Mouse (Mus musculus) urinary bladder, adult 2 months (tissue): Measurements from ENCODE around the gene Pkig. TPM values are rescaled to one million over a fixed set of nuclear protein-coding genes. Genes with fewer than 3 reads are reported as not detected.
"Not testable (repeated sequence)": the region's sequence is repeated elsewhere in the genome, so short reads cannot be mapped to it uniquely, and the experiment has no call there.

Experiments
- DNase-seq: peaks from one replicate; pipeline ENCODE4 v3.0.0; 2022; ENCODE audit warnings: low spot score
- polyA plus RNA-seq: library from polyadenylated mRNA; depleted of rRNA; stranded (reverse); fragments of >200 nt; gene quantifications from 2 replicates; pipeline ENCODE4 v1.2.3, GENCODE M21; 2012

The Pkig gene
- polyA plus RNA-seq, 1 experiment: 83.9 TPM

DNA sequence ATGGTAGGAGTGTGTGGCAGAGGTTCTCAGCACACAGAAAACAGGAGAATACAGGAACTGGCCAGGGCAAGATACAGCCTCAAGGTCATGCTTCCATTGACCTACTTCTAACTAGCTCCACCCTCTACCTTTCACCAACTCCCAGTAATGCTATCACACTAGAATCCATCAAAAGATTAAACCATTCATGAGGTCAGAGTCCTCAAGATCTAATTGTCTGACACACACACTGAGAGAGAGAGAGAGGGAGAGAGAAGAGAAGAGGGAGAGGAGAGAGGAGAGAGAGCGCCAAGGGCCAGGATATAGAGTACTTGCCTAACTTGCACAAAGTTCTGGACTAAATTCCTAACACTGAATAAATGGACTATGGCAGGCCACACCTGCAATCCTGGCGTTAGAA is 24.2 kb downstream of the Pkig start:
- no peak for DNase-seq

DNA sequence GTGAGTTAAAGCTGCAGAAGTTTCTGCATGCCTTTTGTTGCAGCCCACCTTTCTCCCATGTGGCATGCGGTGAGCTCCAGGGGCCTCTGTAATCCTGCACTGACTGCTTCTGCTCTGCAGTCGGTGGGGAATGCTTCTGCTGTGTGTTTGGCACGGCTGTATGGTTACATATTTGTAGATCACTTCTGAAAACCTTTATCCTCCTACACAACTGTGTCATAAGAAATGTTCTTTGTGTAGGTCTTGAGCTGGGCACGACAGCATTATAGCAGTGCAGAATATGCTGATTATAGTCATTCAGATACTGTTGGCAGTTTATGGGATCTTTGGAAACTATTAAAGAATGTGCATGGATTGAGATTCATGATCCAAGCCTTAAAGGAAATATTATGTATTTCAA is 27.1 kb downstream of the Pkig start:
- no peak for DNase-seq

DNA sequence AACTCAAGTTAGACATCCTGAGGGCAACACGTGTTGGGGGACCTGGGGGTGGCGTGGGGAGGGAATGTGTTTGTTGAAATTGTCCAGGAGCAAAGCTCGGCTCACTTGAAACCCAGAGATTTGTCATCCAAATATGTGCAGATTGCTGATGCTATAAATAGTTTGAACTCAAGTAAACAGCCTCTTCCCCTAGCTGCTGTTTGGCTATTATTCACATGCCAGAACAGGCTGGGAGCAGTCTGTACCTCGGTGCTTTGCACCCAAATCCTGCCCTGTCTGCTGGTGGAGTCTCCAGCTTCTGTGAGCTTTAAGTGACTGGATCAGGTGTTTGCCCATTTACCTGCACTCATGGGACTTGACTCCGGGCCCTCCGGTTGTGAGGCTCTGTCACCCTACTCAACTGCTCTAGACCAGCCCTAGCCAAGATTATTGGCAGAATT is 27.6 kb downstream of the Pkig start:
- peak; percentile 45 for DNase-seq

DNA sequence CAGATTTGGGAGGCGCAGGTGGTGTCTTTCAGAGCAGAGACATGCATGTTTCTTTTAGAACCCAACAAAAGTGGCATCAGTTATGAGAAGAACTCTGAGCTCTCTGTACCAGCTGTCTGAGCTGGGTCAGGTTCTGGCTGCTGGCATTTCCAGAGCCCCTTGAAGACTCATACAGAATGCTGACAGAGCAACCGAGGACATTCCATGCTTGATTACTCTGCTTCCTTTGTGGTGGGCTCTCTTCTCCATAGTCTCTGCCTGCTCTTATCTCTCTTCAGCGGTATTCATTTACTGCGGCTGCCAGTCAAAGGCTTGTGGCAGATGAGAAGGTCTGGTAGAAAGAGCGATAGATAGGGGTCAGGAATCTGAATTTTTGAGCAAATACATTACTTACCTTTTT is 28.0 kb downstream of the Pkig start:
- no peak for DNase-seq

DNA sequence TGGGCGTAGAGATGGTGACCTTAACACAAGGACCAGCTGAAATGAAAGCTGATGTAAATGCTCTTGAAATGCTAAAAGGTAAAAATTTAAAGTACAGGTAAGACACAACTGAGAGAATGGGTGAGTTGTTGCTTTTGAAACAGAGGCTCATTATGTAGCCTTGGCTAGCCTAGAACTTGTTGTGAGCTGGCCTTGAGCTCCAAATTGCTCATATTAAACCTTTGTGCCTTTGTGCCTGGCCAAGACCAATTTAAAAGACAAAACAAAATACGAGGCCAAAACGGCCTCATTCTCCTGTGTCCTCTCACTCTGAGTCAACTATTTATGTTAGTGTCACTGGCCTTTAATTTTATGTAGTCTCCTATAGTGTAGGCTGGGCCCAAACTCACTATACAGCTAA is 28.7 kb downstream of the Pkig start:
- DNase-seq: no peak

DNA sequence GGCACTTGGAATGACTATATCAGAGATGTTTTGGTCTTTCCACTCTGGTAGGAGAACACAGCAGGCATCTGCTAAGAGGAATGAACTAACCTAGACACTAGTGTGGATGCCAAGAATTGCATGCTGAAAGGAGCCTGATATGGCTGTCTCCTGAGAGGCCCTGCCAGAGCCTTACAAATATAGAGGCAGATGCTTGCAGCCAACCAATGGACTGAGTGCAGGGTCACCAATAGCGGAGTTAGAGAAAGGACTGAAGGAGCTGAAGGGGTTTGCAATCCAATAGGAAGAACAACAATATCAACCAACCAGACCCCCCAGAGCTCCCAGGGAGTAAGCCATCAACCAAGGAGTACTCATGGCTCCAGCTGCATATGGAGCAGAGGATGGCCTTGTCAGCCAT is 30.2 kb downstream of the Pkig start:
- DNase-seq: not testable (repeated sequence)

DNA sequence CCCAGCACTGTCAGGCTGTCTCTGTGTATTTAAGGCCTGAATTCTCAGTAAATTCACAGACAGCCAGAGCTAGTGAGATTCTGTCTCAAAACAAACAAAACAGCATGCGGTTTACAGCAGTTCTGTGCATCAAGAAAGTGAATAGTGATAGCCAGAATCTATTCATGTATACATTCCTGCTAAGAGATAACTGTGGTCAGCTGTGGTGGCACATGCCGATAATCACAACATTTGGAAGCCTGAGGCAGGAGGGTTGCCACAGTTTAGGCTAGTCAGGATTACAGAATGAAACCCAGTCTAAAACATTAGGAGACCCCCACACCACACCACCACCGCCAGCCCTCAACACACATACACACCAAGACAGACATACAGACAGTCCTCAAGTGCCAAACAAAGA is 31.6 kb downstream of the Pkig start:
- DNase-seq: no peak

DNA sequence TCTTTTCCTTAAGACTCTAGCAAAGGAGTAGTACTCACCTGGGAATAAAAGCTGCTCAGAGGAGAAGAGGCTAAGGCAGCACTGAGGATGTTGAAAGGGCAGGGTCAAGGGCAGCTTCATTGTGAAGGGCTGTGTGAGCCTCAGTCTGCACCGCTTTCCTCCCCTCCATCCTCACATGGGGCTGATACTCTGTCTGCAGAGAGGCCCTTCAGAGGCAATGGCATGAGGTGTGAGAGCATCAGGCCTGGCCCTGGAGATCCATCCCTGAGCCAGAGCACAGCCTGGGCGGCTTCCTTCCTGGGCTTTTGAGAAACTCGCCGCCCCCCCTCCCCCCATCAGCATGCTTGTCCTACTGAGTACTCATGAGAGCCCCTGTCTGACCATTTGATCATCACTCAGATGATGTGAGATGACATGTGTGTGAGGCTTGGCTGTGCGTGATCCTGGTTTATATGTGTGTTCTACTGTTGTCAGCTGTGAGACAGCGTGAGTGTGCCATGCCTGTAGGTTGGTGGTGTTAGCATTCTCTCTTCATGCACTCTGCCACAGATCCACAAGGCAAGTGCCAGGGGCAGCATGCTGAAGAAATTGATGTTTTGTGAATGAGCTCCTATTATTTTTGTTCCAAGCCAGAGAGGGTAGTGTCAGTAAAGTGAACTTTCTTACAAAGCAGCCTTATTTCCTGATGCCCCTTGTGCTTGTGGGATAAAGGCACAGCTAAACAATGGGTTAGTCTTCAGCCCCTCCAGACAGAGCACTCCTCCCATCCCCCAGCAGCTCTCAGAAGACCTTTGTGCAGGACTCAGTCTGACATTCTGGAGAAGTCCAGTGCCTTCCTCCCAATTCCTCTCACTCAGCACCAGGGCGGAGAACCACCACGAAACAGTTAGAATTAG is 32.5 kb downstream of the Pkig start:
- no peak for DNase-seq

DNA sequence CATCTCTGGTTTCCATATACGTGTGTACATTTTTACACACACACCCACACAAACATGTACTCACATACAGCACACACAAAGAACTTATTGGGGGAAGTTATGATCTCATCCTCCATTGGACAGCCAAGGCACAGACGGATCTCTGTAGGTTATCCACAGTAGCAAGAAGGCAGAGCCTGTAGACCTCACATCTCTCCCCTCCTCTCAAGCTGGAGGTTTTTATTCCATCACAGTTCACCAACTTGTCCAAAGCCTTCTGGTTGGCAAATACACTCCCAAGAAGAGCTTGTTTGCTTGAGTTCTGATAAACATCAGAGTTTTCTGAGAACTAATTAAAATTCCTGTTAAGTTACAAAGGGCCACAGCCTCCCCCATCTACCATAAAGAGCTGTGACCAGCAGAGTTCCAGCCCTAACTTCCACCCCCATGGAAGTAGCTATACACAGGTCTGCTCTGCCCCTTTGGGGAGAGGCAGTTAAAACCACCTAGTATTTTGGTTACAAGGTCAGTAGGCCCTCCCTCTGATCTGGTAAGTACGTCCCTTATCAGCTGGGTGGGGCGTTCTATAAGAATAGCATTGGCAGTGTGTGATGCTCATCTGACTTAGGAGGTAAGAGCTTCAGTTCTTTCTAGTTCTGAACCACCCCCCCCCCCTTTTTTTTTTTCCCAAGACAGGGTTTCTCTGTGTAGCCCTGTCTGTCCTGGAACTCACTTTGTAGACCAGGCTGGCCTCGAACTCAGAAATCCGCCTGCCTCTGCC is 33.8 kb downstream of the Pkig start:
- DNase-seq: no peak

DNA sequence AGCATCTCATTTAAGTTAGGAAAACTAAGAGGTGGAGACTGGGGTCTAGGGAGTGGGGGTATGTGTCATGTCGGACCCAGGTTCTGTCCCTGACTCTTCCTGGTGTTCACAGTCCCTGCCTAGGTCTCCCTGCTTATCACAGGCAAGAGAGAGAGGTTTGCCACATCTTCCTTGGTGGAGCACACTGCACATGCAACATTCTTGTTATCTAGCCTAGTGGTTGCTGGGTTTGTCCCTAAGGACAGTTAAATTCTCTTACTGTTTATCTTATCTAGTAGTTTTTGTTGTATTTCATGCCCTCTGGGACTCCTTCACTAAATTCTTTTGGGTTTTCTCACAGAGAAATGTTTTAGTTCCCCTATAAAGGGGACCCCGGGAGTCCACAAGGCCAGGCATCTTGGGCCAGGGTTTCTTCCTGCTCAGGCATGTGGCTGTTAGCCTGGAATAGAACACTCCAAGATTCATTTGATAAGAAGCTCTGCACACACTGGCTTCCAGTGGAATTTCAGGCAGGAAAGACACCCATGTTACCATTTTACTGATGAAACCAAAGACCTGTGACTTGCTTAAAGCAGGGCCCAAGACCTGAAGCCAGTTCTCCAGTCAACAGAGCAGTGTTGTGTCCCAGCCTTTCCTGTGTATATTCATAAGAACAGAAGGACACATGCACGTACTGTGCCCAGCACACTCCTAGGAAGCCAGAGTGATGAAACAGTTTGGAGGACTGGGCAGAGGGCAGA is 34.9 kb downstream of the Pkig start:
- DNase-seq: no peak

DNA sequence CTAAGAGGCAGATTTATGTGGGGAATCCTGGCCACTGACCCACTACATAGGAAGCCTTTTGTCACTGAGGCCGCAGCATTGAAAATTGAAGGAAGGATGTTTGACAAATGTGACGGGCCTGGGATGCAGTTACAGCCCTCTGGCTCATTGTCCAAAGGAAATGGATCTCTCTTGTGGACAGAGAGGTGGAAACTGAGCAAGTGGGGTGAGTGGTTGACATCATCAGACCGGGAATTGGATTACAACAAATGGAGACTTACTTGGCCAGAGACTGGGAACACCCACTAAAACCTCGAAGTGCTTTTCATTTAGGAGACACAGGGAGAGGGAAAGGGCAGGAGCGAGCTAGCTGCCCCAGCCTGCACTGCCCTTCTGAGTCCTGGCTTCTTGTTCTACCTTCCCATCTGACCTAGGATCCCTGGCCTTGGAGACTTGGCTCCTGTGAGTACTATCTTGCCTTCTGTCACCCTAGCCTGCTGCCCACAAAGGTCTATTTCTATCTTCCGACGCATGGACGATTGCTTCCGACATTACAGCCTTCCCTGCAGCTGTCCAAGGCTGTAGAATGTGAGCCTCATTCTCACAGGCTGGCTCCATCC is 35.6 kb downstream of the Pkig start:
- no peak for DNase-seq

DNA sequence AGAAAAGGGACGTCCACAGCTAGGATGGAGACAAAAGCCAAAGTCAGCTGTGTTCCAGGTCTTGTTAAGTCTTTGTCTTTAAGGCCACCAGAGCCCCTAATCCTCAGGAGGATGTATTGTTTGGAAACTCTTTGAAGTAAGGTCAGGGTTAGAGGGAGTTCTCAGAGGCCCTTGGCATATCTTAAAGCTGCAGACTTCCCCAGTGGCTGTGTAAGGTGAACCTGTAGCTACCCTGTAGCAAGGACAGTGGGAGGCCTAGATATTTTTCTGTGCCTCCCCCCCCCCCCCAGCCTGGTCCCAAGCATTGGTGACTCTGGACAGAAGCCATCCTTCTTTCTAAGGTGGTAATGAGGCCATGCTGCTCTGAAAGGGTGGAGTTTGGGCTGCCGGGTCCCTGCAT is 38.6 kb downstream of the Pkig start:
- DNase-seq: no peak

DNA sequence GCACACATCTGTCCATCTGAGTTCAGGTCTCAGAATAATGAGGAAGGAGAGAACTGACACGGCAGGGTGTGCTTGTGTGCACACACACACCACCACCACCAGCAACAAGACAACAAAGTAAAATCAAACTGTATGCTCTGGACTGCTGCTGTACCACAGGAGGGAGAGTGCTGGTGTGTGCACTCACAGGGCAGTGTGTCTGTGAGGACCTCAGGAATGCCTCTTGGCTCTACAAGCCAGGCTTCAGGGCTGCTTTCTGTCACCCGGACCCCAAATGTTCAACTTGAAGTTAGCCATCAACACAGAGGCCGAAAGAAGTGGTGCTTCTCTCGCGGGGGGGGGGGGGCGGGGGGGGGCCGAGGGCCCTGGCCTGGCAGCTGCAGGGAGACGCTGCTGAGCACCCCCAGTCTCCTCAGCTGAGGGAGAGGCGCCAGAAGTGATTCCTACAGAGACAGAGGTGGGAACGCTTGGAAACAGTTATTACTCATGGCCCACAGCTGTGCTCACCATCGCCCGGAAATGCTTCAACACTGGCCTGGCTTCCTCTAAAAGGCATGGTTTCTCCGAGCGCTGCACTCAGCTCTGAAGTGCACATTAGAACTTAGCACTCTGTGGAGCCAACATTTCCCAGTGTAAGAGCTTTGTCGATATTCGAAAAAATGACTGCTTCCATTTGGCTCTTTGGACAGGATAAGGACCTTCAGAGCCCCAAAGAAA is 39.7 kb downstream of the Pkig start:
- DNase-seq: no peak

DNA sequence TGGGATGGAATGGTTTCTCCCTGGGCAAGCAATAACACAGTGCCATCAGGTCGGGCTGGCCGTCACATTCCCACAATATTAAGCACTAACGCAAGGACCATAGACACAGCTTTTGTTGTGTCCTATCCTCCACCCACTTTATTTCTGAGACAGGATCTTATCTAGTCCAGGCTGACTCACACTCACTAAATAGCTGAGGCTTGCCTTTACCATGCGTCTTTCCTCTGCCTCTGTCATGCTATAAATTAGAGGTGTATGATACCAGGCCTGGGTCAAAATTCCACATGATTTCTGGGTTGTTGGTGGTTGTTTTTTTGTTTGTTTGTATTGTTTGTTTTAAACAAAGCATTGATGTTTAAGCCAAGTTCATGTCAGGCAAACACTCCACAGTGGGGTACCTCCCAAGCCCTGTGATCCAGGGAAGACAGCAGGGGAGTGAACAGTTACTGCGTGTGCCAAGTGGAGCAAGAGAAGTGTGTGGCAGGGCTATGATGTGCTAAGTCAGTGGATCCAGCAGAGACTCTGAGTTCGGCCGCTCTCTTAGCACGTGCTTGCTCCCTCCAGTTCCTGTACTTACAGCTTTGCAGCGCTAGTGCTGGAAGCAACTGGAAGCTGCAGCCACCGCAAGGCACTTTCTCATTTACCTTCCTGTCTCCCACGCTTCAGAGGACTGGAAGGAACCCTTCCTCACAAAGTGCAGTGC is 41.0 kb downstream of the Pkig start:
- DNase-seq: no peak

DNA sequence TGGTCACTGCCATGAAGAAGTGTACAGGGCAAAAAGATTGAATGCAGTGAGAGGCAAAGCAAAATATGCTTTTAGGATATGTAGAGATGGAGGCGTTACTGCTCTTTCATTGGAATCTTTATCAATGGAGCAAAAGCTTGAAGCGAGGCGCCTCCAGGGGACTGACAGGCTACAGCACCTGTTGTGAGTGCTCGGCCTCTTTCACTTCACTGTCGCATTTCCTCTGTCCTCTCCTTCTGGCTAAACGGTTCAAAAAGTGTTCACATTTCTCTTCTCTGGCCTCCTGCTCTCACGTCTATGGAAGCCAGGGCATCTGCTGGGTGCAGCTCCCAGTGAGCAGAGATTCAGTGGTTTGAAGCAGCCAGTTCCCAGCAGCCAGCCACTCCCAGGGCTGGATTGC is 44.2 kb downstream of the Pkig start:
- no peak for DNase-seq

DNA sequence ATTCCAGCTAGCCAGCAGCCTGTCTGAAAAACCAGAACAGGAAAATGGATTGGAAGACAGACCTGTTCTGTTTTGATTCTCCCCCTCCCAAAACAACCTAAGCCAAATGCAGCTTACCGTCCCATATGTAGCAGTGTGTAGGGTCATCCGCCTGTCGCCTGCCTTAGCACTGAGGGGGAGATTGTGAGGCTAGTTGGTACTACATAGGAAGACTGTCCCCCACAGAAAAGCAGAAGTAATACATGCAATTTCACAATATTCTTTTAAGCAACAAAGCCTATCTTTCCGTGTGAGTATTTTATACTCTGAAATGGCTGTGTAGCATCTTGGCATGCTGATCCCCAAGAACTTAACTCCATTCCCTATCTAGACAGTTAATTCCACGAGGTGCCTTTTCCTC is 44.7 kb downstream of the Pkig start:
- DNase-seq: no peak

DNA sequence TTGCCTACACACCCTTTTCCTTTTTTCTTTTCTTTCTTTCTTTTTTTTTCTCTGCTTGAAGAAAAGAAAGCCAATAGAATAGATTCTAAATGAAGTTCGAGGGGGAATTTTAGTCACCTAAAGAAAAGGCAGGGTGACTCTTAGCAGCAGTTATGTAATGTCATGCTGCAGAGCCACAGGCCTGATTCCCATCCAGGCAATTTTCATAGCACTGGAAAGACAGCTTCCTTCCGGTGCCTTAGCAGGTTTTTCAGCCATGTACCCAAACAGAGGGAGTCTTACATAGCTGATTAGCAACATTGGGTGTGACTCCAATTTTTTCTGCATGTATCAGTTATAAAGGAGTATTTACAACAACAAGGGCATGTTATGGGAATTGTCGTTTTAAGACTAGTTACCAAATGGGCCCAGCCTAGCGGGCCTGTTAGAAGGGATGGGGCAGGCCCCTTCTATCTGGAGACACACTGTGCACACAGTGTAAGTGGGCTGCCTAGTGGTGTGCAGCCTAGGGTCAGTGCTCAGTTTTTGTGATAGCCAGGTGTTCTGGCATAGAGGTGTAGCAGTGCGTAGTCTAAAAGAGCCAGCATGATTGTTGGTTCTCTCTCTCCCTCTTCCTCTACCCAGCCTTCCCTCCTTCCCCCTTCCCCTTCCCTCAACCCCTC is 45.5 kb downstream of the Pkig start:
- no peak for DNase-seq

DNA sequence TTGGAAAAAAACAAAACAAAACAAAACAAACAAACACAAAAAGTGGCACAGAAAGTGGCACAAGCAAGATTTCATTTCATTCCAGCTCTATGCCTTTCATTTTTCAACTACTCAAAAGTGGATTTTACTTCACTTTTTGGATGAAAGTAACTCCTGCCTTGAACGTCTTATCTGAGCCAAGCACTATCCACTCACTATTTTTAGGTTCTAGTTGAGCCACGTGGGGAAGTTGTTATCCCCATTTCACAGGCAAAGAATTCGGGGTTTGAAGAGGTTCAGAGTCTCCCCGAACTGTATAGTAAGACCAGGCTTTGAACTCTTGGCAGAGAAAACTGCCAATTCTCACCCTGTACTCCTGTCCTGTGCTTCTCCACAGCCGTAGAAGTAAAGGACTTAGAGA is 50.1 kb downstream of the Pkig start:
- no peak for DNase-seq

DNA sequence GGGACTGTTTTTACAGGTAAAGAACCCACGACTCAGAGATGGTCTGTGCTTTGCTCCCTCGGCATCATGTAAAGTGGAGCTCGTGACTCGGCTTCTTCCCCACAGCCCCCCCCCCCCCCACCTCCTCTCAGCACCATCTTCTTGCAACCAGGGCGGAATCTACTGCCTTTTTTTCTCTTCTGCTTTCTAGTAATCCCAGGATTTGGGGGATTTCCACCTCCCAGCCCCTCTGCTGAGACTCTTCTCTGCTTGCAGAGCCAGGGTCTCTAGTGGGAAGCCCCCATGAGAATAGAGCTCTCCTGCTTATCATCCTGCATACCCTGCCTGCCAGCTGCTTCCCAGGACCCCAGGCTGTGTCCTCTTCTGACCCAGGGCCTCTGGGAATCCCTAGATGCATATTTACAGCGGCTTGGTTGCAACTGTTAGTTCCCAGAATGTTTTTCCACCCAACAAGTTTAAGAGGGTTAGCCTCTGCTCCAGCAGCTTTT is 50.6 kb downstream of the Pkig start:
- DNase-seq: no peak

DNA sequence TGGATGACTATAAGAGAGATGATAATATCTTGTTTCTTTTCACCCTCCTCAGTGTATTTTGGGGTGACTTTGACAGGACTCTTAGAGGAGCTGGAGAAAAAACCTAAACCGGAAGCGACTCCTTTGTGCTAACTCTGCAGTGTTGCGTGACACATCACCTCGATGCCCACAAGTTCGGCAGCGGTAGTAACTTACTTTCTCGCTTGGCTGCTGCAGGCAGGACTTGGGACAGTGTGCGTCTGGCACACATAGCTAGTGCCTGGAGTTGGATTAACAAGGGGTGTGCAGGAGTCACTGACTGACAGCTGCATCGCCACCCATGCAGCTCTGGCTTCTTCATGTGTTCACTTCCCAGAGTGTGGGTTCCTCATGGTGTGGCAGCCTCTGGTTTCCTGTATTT is 51.8 kb downstream of the Pkig start:
- DNase-seq: no peak
